10 mouse cellular contexts compared by ENCODE assay signal in the genomic region with DNA sequence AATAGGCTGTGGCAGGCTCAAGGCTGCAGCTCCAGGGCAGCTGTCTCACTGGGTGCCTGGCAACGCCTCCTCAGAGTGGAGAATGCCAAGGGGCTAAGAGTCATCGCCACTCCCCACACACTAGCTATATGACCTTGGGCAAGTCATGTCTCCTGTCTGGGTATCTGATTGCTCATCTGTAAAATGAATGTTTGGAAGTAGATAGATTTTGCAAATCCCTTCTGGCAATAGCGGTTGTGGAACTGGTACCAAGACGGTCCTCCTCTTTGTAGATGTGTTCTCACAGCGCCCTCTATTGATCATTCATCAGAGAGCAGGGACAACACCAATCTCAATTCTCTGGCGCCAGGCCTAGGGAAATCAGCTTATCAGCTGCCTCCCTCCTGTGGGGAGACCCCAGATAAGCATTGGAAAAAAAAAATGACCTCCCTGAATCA. TPM values are rescaled to one million over a fixed set of nuclear protein-coding genes. Genes with fewer than 3 reads are reported as not detected.
A peak's percentile ranks its signal among the peaks of the same experiment; 100 is the strongest.
DNase-seq lines count a peak whose midpoint lies in the region; ATAC-seq and TF ChIP-seq lines count a peak whose summit lies in the region.
"Had no signal": no experiment of that assay in that cellular context is flagged by ENCODE, and none has a peak within 500 bp of the region (broad histone marks: within the 10 kb centered on the region; RNA-seq: fewer than 3 reads in every experiment).

No protein-coding gene starts in this region.

- no peaks in the 10 kb centered on the region for H3K79me2 ChIP-seq in liver, adult 2 months (ENCODE audit: control insufficient read depth, insufficient read depth, low read length)

- TF ChIP-seq POLR2A in liver, adult 2 months (IDR thresholded peaks at IDR 0.05; ENCODE audit: extremely low read depth, insufficient read depth, low read length) = no peak

- H3K27me3 ChIP-seq in embryonic facial prominence, embryonic 11.5 days (ENCODE audit: control insufficient read depth, insufficient read depth, low read length) = no peaks in the 10 kb centered on the region
- no peaks in the 10 kb centered on the region for H3K27me3 ChIP-seq in liver, adult 2 months (ENCODE audit: control insufficient read depth, insufficient read depth, low read length)

- no peak overlapping the region for H3K27ac ChIP-seq in gastrocnemius, adult 2 months
- no peak overlapping the region for H3K27ac ChIP-seq in embryonic facial prominence, embryonic 11.5 days (replicated peaks; ENCODE audit: low read depth, low read length)
- no peak overlapping the region for H3K27ac ChIP-seq in liver, adult 2 months (replicated peaks; ENCODE audit: insufficient read depth, low read depth, low read length)

- H3K9ac ChIP-seq in embryonic facial prominence, embryonic 11.5 days (replicated peaks; ENCODE audit: low read length) = no peak overlapping the region
- no peak overlapping the region for H3K9ac ChIP-seq in liver, adult 2 months (ENCODE audit: low read depth, low read length)

- no peaks in the 10 kb centered on the region for H3K9me3 ChIP-seq in embryonic facial prominence, embryonic 11.5 days (replicated peaks; ENCODE audit: control insufficient read depth, low read length)

- ATAC-seq in embryonic facial prominence, embryonic 11.5 days (replicated peaks; ENCODE audit: insufficient number of reproducible peaks, low FRiP score, low TSS enrichment, low read depth) = no peak

- H3K4me2 ChIP-seq in embryonic facial prominence, embryonic 11.5 days (ENCODE audit: low read depth, low read length) = no peak overlapping the region

- 15% methylated on average over 6 of the region's 6 CpGs for WGBS in embryonic facial prominence, embryonic 11.5 days
- 20% methylated on average over 6 of the region's 6 CpGs for WGBS in liver, adult 2 months

- TF ChIP-seq CTCF in gastrocnemius, adult 2 months (IDR thresholded peaks at IDR 0.05) = peak; percentile 33
- peak; percentile 31; the same call in 1 of the 2 replicates for TF ChIP-seq CTCF in liver, adult 2 months (IDR thresholded peaks at IDR 0.05; ENCODE audit: low read depth, low read length)

- DNase-seq in gastrocnemius, adult 2 months = no peak
- no peak for DNase-seq in gastrocnemius, postnatal 4 days (ENCODE audit: low spot score in 2 of 2)
- DNase-seq in adrenal gland, postnatal 25 days = peak; percentile 63
- peak; percentile 74 for DNase-seq in embryonic facial prominence, embryonic 11.5 days (ENCODE audit: low spot score)
- DNase-seq in kidney, adult 9 months = peak; percentile 69
- peak; percentile 42 for DNase-seq in liver, adult 2 months (ENCODE audit: extremely low read depth, low read depth, low spot score)
- DNase-seq in right cerebral cortex, postnatal 14 days = peak; percentile 66
- DNase-seq in urinary bladder, postnatal 36 days (ENCODE audit: low spot score in 2 of 2) = no peak

- no peaks in the 10 kb centered on the region for H3K4me1 ChIP-seq in embryonic facial prominence, embryonic 11.5 days (ENCODE audit: control insufficient read depth, insufficient read depth, low read length)
- H3K4me1 ChIP-seq in liver, adult 2 months (ENCODE audit: control insufficient read depth, insufficient read depth, low read length) = no peaks in the 10 kb centered on the region

- H3K4me3 ChIP-seq in gastrocnemius, adult 2 months = no peak overlapping the region
- H3K4me3 ChIP-seq in embryonic facial prominence, embryonic 11.5 days (ENCODE audit: low read depth, low read length) = no peak overlapping the region
- no peak overlapping the region for H3K4me3 ChIP-seq in liver, adult 2 months (ENCODE audit: insufficient read depth, low read depth, low read length)

- intact Hi-C loops in gastrocnemius, adult 2 months (cut with DNase I) = no loop called here

- H3K36me3 ChIP-seq in embryonic facial prominence, embryonic 11.5 days (replicated peaks; ENCODE audit: control insufficient read depth, insufficient read depth, low read depth, low read length) = no peaks in the 10 kb centered on the region
- H3K36me3 ChIP-seq in liver, adult 2 months (ENCODE audit: control insufficient read depth, insufficient read depth, low read length) = no peaks in the 10 kb centered on the region

RNA-seq across cellular contexts. Expression of gene Gp2, which starts 31.9 kb away (rescaled TPM):
- total RNA-seq in gastrocnemius, adult 2 months (2021) = not detected
- total RNA-seq in gastrocnemius, postnatal 4 days (2021) = not detected
- total RNA-seq in adrenal gland, postnatal 25 days (2021) = not detected in 2 replicates
- not detected in 2 replicates for polyA plus RNA-seq in embryonic facial prominence, embryonic 11.5 days (2014; fragmentation: Nextera tagmentation; extraction: Ambion mirVana)
- total RNA-seq in liver, adult 2 months (2014; rRNA removed) = 1.4 and 7.9 TPM in 2 replicates
- not detected in 2 replicates for polyA plus RNA-seq in liver, adult 2 months (2012; rRNA removed)
- polyA plus RNA-seq: heart, embryonic 16.5 days had no signal

RNA-seq across cellular contexts. Expression of gene Umod, which starts 51.9 kb away (rescaled TPM):
- total RNA-seq in gastrocnemius, adult 2 months (2021) = not detected
- not detected for total RNA-seq in gastrocnemius, postnatal 4 days (2021)
- not detected in 2 replicates for total RNA-seq in adrenal gland, postnatal 25 days (2021)
- polyA plus RNA-seq in embryonic facial prominence, embryonic 11.5 days (2014; fragmentation: Nextera tagmentation; extraction: Ambion mirVana) = not detected in 2 replicates
- total RNA-seq in liver, adult 2 months (2014; rRNA removed) = under 0.01 and 0.27 TPM in 2 replicates
- 0.11 and 0.17 TPM in 2 replicates for polyA plus RNA-seq in liver, adult 2 months (2012; rRNA removed)
- polyA plus RNA-seq: heart, embryonic 16.5 days; stomach, embryonic 16.5 days had no signal

Comparison
In these comparisons a context has a peak if more than half of its experiments do, and no peak if none do; other contexts are left out.
1. DNase-seq: peak in adrenal gland, postnatal 25 days (single experiment), embryonic facial prominence, embryonic 11.5 days (single experiment), kidney, adult 9 months (single experiment), liver, adult 2 months (single experiment) and right cerebral cortex, postnatal 14 days (single experiment); none in gastrocnemius, adult 2 months (single experiment), gastrocnemius, postnatal 4 days (0 of 2) and urinary bladder, postnatal 36 days (0 of 2).